Mouse (Mus musculus) lung, postnatal 0 days (tissue): ENCODE measurements around the gene Kcna1.

Source experiments
- CTCF ChIP-seq: IDR thresholded peaks from 2 replicates; pipeline ENCODE4 v1.5.1; 2016; ENCODE audit warnings: antibody characterized with exemption, mild to moderate bottlenecking
- EP300 ChIP-seq: IDR thresholded peaks from 2 replicates; pipeline ENCODE4 v1.6.1; 2016; ENCODE audit warnings: antibody characterized with exemption, mild to moderate bottlenecking, control low read depth

GRCm38 (mm10) chr6:126643341-126644055 is 2.7 kb downstream of the Kcna1 start:
- TF ChIP-seq EP300 (no peak), CTCF (no peak)
